Mouse (Mus musculus) G1E (cell line): ENCODE data around the gene Nbas.

ENCODE experiments used
- CTCF ChIP-seq: IDR thresholded peaks from 2 replicates; pipeline ENCODE4 v1.5.1; 2012; ENCODE audit warnings: low read depth, low read length, inconsistent platforms, mixed read lengths
- GATA1 ChIP-seq: IDR thresholded peaks from 2 replicates; pipeline ENCODE4 v1.6.1; 2012; ENCODE audit warnings: borderline replicate concordance, low read length, inconsistent platforms, mixed read lengths
- POLR2AphosphoS5 ChIP-seq: IDR thresholded peaks from 2 replicates; pipeline ENCODE4 v1.6.1; 2012; ENCODE audit warnings: low read depth, low read length, inconsistent platforms; ENCODE audit not compliant: insufficient replicate concordance
- TAL1 ChIP-seq: conservative IDR thresholded peaks from 2 replicates; pipeline ENCODE4 v1.6.1; 2012; ENCODE audit warnings: low read depth, low read length, inconsistent platforms, mixed read lengths

GRCm38 (mm10) chr12:13597026-13597425 lies 328.1 kb downstream of the Nbas start:
- no peak for TF ChIP-seq CTCF
- TF ChIP-seq TAL1: no peak
- TF ChIP-seq GATA1: no peak
- no peak for TF ChIP-seq POLR2AphosphoS5
